Mouse (Mus musculus): ENCODE measurements around the gene Wasf3. TPM values are rescaled to one million over a fixed set of nuclear protein-coding genes. Genes with fewer than 3 reads are reported as not detected.
"Not testable (repeated sequence)": the region's sequence is repeated elsewhere in the genome, so short reads cannot be mapped to it uniquely, and the experiment has no call there.

Wasf3 gene
- total RNA-seq, 2 experiments from 2014 or later, result 104 to 106 TPM

- DNase-seq, result not testable (repeated sequence)
These were observed 16.2 kb downstream of the Wasf3 start for GRCm38 (mm10) chr5:146401012-146401411.

DNA sequence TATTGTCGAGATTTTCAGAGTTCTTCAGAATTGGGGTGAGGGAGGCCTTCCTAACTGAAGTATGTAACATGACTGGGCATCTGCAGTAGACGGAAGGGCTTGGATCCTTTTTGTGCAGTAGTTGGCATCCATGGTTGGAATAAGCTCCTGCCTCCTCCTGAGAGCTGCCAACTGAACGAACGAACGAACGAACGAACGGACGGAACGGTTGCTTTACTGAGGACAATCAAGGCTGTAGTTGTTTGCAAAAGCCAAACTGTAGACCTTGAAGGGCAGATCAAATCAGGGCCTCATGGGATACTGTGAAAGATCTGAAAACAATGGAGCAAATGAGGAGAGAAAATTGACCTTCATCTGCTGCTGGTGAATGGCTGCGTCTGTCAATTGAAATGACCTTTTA is 17.5 kb downstream of the Wasf3 start:
- DNase-seq, result no peak

GRCm38 (mm10) chr5:146403923-146404322 is 19.1 kb downstream of the Wasf3 start:
- DNase-seq, result no peak

DNA sequence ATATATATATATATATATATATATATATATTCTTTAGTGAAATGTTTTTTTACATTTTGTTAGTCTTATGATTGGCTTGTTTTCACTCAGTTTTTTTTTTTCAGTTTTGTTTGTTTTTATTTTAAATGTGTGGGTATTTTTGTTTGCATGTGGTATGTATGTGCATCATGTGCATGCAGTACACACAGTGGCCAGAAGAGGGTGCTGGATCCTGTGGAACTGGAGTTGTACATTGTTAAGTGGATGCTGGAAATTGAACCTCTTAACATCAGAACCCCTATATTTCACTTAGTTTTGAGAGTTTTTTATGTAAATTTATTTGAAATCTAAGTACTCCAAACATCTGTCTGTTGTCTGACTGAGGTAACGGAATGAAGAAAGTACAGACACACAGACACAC is 21.3 kb downstream of the Wasf3 start:
- no peak for DNase-seq

GRCm38 (mm10) chr5:146407791-146408190 is 23.0 kb downstream of the Wasf3 start:
- no peak for DNase-seq

DNA sequence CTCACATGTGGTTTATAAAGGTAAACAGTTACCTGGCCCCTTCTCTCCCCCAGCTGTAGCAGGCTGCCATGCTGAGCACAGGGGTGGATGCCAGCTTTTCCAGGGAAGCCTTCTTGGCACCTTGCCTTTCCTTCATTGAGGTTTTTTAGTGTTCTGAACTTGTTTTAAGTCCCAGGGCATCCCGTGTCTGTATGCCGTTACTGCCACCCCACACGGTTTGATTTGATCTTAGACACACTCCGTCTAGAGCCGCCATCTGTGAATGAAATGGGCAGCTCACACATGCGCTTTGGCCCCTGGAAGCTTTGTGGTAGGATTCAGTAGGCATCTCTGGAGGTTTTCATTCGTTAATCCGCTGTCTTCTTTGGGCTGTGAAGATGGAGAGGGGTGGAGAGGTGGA is 23.8 kb downstream of the Wasf3 start:
- DNase-seq, result no peak

DNA sequence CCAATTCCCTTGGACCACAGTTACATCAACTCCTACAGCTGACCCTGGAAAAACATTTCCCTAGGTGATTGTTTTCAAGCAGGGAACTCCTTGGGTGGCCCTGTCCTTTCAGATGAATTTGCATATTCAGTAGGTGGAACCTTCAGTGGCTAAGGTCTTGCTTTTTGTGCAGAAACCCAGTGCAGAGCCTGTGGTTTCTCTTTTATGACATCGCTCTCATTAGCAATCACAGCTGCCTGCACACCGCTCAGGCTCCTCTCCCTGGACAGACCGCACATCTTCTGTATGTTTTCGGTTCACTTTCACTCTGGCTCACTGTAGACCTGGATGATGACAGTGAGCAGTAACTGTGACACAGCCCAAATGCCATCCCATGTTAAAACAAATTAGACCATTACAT is 26.0 kb downstream of the Wasf3 start:
- no peak for DNase-seq

DNA sequence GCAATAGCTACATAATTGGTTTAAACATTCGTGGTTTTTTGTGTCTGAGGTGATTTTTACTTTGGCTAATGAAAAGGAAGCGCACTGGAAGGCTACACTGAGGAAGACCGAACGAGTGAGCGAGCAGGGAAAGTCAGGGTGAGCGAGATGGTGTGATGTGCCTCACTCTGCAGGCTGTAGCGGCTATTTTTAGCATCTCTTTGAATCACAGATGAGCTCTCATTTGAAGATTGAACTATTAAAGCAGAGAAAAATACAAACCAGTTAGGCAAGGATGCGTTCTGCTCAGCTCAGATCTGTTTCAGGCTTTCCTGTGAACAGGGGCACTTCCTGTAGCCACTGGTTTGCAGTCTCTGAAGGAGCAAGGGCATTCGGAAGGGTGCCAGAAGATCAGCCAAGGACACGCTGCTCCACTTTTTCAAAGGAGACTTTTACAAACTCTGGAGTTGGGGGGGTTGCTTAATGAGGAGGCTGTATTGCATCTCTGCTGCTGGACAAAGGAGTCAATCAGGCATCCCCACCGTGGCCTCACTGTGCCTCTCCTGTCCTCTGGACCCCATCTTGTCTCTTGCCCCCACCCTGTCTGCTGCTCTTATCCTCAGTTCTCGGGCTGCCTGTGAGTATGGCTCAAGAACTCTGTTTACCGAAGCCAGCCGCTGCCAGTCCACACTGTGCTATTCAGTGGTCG is 28.1 kb downstream of the Wasf3 start:
- DNase-seq, result peak; percentile 69 to 76

GRCm38 (mm10) chr5:146414611-146415010 is 29.8 kb downstream of the Wasf3 start:
- no peak for DNase-seq

DNA sequence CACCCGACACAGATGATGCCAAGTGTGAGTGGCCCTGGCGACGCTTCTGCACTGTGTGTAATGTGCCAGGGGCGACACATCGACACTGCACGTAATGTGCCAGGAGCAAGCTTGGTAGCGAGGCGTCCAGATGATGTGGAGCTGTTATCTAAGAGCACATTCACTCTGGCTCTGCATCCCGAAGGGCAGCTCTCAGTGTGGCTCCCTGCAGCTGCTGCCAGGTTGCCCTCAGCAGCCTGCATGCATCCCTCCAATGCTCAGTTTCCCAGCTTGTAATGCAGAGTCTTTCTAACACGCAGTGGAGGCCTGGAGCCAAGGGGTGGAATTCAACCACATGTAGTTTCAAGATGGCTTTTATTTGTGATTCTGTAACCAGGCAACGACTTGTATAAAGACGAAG is 30.4 kb downstream of the Wasf3 start:
- DNase-seq, result peak in 1 of 2 experiments; percentile 56

DNA sequence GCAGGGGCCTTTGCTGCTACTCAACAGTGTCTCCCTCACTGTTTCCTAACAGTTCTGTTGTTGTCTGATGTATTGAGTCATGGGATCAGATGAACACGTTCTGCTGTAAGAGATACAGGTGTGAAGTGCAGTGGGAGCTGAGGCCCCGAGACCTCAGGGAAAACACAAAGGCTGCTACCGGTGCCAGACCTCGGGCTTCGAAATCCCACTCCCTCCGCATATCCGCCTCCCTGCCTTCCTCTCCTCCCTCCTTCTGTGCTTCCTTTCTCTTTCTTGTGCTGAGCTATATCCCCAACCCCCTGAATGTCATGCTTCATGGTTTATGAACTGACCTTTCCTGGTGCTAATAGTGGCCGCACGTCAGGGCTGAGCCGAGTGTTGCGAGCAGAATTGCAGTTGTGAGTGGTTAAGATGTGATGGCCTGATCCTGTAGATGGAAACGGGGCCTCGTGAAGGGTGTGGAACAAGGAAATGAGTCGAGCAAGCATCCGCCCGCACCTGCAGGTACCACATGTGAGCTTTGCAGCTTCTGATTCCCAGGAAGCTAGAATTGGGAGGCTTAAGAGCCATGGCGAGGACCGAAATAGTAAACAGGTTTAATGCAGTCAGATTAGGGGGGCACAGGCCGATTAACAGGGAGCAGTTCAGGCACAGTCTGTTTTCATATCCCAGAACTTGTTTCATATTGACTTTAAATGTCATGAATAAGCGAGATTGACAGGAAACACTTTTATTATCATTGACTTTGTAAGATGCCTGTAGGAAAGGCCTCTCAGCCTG is 31.7 kb downstream of the Wasf3 start:
- DNase-seq, result no peak

GRCm38 (mm10) chr5:146418092-146418491 is 33.3 kb downstream of the Wasf3 start:
- no peak for DNase-seq

DNA sequence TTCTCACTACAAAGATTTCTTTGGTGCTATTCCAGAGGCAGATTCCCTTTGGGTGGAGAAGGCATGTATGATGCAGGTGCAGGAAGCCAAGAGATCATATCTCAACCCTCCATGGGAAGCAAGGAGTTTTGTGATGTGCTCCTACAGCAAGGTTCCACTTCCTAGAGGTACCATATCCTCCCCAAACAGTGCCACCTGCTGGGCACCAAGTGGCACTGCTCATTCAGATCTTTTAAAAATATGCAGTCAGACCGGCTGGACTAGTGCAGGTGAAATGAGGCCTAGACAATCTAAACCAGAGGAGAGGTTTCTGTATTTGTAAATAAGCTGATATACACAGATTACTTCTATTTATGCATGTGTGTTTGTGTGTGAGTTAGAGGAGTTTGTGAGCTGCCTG is 35.3 kb downstream of the Wasf3 start:
- no peak for DNase-seq

GRCm38 (mm10) chr5:146424711-146425326 is 40.0 kb downstream of the Wasf3 start:
- DNase-seq, result peak; percentile 63 to 73

- no peak for DNase-seq
These were observed 40.9 kb downstream of the Wasf3 start for GRCm38 (mm10) chr5:146425656-146426055.

DNA sequence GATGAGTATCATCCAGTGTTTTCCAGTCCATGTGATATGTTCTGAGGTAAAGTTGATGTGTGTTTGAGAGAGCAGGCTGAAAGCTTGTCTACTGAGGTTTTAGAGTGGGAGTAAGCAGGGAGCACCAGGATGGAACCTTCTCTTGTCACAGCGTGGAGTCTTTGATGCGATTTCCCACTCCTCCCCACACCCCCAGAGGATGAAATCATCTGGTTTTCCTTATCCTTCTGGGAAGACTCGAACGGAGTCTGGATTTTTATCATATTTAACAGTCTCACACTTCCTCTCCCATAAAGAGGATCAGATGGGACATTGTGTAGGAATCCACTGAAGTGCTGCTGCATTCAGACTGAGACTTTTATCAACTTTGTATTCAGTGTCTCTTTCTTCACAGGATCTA is 43.3 kb downstream of the Wasf3 start:
- DNase-seq, result no peak

DNA sequence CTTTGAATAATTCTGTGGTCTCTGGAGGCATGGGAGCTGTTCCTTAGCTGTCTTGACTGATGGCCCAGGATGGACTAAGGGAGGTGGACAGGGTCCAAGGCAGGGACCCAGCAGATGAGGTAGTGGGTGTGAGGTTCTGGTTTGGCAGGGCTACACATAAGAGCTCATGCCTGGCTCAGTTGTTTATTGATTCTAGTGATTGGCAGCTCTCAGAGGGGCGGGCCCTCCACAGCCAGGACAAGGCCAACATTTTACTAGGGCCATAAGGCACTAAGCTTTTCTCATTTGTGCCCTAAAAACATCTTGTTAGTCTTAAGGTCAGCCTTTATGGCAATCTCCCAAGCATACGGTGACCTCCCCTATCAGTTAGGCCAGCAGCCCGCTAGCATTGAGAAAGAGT is 47.0 kb downstream of the Wasf3 start:
- DNase-seq, result no peak

GRCm38 (mm10) chr5:146432476-146432875 is 47.7 kb downstream of the Wasf3 start:
- no peak for DNase-seq

GRCm38 (mm10) chr5:146435316-146435715 is 50.5 kb downstream of the Wasf3 start:
- DNase-seq, result no peak

DNA sequence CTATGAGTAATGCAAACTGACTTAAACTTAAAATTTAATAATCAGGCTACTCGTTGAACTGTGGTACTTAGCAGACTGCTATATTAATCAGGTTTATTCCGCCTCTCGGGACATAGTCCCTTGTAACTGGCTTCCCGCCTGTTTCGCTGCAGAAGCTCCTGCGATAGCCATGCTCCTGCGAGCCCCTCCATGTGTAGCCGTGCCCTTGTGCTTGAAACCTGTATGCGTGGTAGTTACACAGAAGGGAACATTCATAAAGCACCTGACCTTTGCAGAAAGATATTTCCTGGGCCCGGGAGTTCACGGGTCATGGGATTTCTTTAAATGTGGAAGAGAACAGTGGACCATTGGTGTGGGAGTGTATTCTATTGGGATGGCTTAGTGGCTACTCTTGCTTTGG is 52.0 kb downstream of the Wasf3 start:
- DNase-seq, result no peak

DNA sequence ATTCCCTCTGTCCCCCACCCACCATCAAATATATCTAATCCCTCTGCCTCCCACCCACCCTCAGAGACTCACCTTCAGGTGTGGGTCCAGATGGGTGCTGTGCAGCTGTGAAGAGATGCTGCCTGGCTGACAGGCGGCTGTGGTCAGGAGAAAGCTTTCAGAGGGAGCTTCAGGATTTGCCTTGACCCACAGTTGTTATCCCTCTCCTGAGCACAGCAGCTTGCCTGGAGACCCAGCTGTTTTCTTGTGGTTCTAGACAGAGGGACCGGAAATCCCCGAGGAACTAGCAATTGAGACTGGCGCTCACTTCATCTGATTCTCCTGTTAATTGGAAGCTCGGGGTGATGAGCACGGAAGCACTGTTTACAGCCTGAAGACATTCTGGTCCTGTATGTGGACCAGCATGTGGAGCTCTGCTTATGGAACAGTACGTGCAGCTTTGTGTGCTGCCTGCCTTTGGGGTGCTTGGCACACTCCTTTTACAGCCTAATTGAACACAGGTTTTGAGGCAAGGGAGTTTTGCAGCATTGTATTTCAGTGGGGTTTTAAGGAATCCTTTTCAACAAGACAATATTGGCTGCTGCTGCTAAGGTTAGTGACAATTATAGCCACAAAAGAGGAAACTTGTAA is 54.5 kb downstream of the Wasf3 start:
- DNase-seq, result no peak

- DNase-seq, result no peak
These were observed 55.5 kb downstream of the Wasf3 start for GRCm38 (mm10) chr5:146440273-146440672.

DNA sequence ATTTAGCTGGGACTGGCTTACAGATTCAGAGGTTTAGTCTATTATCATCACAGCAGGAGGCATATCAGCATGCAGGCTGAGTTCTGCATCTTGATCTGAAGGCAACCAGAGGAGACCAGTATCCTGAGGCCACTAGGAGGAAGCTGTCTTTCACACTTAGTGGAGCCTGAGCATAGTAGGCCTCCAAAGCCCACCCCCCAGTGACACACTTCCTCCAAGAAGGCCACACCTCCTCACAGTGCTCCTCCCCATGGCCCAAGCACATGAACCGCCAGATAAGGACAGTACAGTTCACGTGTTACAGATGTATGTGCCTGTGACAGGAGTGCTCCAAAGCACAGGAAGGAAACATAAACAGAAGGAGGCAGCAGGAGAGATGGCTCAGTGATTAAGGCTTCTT is 58.0 kb downstream of the Wasf3 start:
- no peak for DNase-seq
